Mouse (Mus musculus): ENCODE results near the gene Scarb1.

DNA sequence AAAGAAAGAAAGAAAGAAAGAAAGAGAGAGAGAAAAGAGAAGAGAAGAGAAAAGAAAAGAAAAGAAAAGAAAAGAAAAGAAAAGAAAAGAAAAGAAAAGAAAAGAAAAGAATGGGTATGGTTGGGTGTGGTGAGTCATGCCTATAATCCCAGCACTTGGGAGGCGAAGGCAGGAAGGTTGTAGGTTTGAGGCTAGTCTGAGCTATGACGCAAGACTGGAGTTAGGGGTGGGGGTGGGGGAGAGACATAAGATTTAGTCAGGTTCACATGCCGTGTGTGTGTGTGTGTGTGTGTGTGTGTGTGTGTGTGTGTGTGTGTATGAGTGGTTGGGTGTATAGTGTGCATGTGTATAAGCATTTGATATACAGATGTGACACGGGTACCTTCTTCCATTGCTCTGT, 94.2 kb downstream of the Scarb1 start:
- TF ChIP-seq CTCF (IDR thresholded peaks at IDR 0.05; ENCODE audit: low read depth) (no peak), EP300 (IDR thresholded peaks at IDR 0.05; ENCODE audit: low read depth) (no peak)

All from heart, postnatal 0 days (tissue).